Mouse (Mus musculus) lung, adult 18-20 months (tissue): Measurements from ENCODE around the gene Map3k15.

Experiments used
- DNase-seq, 2 experiments: peaks; one replicate each; pipeline ENCODE4 v3.0.0; 2022; ENCODE audit warnings: mixed read lengths in 2 of 2

Gene Map3k15

GRCm38 (mm10) chrX:159988002-159988960 is at the start of gene Map3k15:
TSS of gene Map3k15 (plus strand) at chrX:159988433.
- peak; percentile 48 to 69 for DNase-seq

GRCm38 (mm10) chrX:159942569-159942968 is 45.7 kb upstream of the Map3k15 start:
- no peak for DNase-seq

GRCm38 (mm10) chrX:159943586-159943985 is 44.6 kb upstream of the Map3k15 start:
- DNase-seq, result no peak

DNA sequence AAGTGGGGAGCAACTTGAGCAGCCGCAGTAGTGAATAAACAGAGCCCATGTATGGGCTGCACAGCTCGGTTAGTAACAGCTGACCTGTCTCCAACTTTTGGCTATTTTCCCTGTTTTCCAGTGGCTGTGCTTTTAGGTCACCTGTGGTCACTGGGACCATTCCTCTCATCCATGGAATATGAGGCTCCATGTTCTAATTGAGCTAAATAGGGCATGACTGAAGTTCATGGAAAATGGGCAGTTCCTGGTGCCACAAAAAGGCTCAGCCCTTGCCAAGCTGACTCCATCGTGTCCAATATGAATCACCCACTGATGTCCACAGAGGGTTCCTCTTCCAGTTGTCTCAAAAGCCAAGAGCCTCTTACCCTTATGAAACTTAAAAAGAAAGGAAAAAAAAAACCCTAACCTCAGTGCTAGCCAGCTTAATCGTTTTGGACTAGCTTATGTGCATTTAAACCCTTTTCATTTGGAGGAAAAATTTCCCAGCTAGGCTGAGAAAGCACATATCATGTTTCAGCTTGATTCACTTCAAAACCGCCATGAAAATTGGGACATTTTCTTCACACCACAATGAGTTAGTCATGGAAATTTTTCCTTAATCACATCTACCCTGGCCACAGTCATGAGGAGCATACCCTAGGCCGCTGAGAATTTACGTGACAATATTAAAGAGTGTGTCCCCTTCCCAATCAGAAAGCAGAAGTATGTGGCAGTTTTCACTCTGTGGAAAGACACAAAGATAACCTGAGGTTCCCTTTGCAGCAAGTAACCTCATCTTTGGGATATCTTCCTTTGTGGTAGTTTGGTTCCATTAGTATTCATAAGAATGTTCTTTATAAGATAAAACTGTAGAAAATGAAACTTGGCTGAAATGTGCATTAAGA is 34.4 kb upstream of the Map3k15 start:
- no peak for DNase-seq

DNA sequence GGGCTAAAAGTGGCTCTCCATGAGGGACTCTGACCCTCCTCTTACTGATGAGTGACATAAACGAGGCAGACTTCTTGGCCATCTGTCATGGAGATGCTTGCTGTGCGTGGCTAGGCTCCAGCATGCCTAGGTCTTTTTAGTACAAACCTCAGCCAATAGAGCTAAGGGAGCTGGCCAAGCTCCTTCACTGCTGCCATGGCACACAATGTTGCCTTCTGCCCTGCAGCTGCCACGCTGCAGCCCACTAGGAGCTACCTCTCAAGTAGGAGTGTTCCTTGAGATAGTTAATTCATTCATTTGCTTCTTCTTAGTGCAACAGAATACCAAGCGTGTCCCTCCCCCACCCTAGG is 33.8 kb upstream of the Map3k15 start:
- DNase-seq, result no peak

DNA sequence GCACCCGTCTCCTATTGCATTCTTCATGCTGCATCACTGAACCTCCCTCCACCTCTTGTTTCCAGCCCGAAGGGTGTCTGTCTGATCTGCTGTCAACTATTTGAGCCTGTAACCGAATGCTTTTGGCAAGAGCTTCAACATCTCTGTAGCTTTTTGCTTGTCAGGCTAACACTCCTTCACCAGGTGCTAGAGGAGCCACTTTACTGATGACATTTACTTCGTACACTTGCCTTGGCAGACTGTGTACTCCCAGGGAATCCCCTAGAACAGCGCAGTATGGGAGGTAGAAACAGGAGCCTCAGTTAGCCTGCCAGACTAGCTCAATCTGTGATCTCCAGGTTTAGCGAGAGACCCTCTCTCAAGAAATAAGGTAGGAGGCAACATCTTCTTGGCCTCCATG is 32.8 kb upstream of the Map3k15 start:
- no peak for DNase-seq

DNA sequence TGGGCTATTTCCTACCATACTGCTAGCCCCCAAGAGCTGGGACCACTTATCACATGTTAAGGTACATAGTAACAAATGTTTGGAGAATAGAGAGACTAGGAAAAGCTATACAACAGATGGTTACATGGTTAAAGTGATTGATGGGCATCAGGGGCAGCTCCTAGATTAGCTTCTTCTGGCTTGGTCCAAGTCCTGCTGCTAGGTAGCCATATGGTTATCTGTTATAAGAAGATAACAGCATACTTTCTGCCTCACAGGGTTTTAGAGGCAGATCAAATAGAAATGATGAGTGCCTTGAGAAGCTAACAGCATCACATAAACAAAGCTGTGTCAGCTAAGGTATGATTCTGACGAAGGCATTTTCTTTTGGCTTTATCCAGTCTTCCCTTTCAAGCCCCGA is 26.8 kb upstream of the Map3k15 start:
- DNase-seq, result no peak

DNA sequence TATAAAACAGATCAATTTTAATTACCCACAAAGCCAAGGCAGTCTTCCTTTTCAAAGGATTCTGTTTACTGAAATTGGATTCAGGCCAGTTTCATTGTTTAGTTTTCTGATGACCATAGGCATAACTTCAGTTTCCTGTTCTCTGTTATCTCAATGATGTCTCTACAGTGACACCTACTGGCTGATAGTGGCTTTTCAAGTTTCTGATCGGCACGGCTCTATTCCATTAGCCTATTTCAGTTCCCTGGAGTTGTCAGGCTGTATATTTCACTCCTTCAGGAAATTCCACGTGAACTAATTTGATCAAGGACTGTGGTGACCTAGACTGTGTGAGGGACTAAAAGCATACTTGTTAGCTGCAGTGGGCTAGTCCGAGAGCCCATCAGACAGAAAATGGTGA is 25.0 kb upstream of the Map3k15 start:
- peak; percentile 5 to 59 for DNase-seq

DNA sequence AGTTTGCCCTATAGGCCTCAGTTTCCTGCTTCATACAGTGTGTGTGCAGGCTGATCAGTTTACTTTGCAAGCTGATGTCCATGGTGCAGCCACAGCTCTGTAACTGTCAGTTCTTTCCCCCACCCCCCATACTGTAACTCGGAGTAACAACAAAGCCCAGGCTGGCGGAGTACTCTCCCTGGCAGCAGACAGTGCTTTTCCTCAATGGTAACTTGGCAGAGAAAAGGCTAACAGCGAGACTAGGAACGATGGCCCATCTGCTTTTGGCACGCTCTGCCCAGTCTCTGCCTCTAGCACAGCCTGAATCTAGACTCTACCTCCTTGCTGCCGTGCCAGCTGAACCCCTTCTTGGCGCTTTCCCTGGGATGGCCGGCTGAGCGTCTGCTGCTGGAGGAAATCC is 24.3 kb upstream of the Map3k15 start:
- no peak for DNase-seq

DNA sequence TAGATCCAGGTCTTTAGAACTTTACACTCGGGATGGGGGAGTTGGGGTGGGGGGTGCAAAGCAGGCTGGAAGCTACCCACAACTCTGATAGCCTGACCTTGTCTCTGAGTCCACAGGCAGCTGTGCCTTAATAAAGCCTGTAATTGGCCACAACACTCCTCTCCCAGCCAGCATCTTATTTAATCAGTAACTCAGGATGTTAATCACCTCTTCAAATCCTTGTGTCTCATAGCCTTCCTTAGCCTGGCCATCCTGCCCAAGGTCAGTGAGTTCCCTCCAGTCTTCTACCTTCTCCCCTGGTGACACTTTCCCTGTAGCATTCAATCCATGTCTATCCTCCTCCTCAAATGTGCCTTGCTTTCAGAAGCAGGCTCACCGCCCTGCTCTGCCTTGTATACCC is 19.2 kb upstream of the Map3k15 start:
- DNase-seq, result no peak

GRCm38 (mm10) chrX:159971091-159971779 is 17.0 kb upstream of the Map3k15 start:
- DNase-seq, result no peak

DNA sequence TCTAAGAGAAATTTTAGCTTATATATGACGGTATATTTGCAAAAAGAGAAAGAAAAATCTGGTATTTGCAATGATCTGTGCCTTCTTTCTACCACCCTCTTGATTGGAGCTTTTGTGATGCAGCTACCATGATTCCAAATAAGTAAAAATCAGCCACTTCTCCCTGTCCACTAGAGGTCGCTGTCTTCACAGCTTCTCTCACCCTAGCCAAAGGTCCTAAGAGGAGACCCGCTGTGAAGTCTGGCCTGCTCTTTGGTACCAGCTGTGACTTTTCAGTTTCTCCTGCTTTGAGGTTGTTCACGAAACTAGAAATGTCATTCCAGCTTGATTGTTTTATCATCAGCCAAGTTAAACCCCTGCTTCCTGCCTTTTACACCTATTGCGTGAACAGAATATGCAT is 14.5 kb upstream of the Map3k15 start:
- DNase-seq, result peak in 1 of 2 experiments; percentile 17

DNA sequence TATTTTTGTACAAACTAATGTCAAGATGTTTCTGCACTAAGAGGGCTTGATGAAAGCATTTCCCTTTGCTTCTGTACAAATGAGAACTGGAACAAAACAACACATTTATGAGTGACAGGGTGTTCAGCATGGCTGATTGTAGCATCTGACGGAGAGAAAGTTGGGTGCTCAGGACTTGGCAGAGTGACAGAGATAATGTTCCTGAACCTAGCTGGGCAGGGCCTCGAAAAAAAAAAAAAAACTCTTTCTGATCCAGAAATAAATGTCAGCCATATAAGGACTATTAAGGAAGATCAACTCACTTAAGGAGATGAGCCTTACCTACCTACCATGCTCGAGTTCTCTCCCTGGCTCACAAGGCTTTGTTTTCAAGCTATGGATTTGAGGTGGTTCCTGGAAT is 12.0 kb upstream of the Map3k15 start:
- no peak for DNase-seq

DNA sequence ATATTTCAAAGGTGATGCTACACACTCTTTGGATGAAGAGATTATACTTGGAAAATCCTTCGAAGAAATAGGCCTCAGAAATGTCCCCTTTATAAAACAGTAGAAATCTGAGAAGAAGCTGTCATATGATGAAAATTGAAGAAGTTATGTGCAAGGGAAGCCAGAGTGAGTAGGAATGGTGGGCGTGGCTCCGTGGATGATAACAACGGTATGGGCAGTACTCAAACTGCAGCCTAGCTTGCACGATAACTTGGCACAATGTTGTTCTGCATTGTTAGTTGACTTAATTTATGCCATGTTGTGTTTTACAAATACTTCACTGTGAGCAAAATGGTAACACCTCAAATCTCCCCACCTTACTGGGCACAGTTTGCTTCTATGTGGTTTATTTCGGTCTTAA is 7.6 kb downstream of the Map3k15 start:
- no peak for DNase-seq

- DNase-seq, result no peak
Observed at GRCm38 (mm10) chrX:160053306-160053705, 65.1 kb downstream of the Map3k15 start.

GRCm38 (mm10) chrX:160054643-160055042 is 66.4 kb downstream of the Map3k15 start:
- DNase-seq, result no peak

DNA sequence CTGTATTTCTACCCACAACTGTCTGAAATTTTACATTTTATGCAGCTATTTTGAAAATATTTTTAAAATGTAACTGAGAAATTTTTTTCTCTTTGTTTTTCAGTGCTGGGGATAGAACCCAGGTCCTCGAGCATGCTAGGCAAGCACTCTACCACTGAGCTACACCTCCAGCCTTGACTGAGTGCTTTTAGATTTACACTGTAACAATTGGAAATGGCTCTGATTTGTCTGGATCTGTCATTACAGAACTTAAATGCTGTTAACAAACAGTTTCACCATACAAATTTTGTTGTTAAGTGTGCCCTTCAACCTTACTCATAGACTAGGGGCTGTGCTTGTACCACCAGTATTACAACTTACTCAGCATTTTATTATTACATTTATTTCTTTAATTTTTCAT is 103.7 kb downstream of the Map3k15 start:
- no peak for DNase-seq

GRCm38 (mm10) chrX:160107817-160108216 is 119.6 kb downstream of the Map3k15 start:
- no peak for DNase-seq

GRCm38 (mm10) chrX:160113777-160114176 is 125.5 kb downstream of the Map3k15 start:
- no peak for DNase-seq

DNA sequence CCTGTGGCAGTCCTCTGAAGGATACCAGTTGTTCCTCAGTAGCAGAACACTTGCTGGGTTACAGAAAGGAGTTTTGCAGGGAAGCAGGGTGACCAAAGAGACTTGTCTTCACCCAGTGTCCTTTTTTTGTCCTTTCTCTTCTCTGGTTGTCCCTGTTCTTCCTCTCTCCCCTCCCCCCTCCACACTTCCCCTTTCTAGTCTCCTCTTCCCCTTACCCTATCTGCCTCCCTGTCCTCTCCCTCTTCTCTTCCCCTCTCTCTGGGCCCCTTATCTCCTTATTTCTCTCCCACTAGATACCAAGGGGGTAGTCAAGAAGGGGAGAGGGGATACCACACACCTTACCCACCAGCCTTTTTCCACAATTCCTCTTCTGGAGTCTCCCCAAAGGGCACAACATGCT is 127.8 kb downstream of the Map3k15 start:
- peak in 1 of 2 experiments; percentile 11 for DNase-seq

GRCm38 (mm10) chrX:160116658-160117057 is 128.4 kb downstream of the Map3k15 start:
- peak; percentile 6 to 22 for DNase-seq

GRCm38 (mm10) chrX:160134136-160134843 is 146.1 kb downstream of the Map3k15 start:
- no peak for DNase-seq
